Mouse (Mus musculus) liver, postnatal 0 days (tissue): Measurements from ENCODE around the gene Lrrc2. TPM values are rescaled to one million over a fixed set of nuclear protein-coding genes. Genes with fewer than 3 reads are reported as not detected.

Experiments
- ATAC-seq: fragments of 200-750 bp; cut with Nextera tagmentation; 2 replicates; pipeline ENCODE4 v1.8.0; 2017; ENCODE audit warnings: mild to moderate bottlenecking, moderate library complexity
- DNase-seq: peaks from one replicate; pipeline ENCODE4 v3.0.0-alpha.2; 2016
- H3K27ac ChIP-seq: fragments of 300-500 bp; sonication (generic); 2 replicates; pipeline ENCODE4 v1.5.1; 2014; ENCODE audit warnings: antibody characterized with exemption, moderate library complexity, mild to moderate bottlenecking, low read depth
- H3K27me3 ChIP-seq: fragments of 300-500 bp; sonication (generic); 2 replicates; pipeline ENCODE4 v1.6.1; 2014; ENCODE audit warnings: low read length, control low read depth, mixed read lengths; ENCODE audit not compliant: insufficient read depth
- H3K36me3 ChIP-seq: fragments of 300-500 bp; sonication (generic); replicated peaks from 2 replicates; pipeline ENCODE4 v1.6.1; 2014; ENCODE audit warnings: mild to moderate bottlenecking, control low read depth, low read length, moderate library complexity, mixed read lengths; ENCODE audit not compliant: insufficient read depth
- H3K4me1 ChIP-seq: fragments of 300-500 bp; sonication (generic); 2 replicates; pipeline ENCODE4 v1.6.1; 2014; ENCODE audit warnings: antibody characterized with exemption, mild to moderate bottlenecking, control low read depth; ENCODE audit not compliant: insufficient read depth
- H3K4me2 ChIP-seq: fragments of 300-500 bp; sonication (generic); 2 replicates; pipeline ENCODE4 v1.6.1; 2014; ENCODE audit warnings: low read depth, mild to moderate bottlenecking, low read length, moderate library complexity, mixed read lengths
- H3K4me3 ChIP-seq: fragments of 300-500 bp; sonication (generic); 2 replicates; pipeline ENCODE4 v1.5.1; 2014; ENCODE audit warnings: low read depth, low read length
- H3K9ac ChIP-seq: fragments of 300-500 bp; sonication (generic); replicated peaks from 2 replicates; pipeline ENCODE4 v1.6.1; 2014; ENCODE audit warnings: mild to moderate bottlenecking, moderate library complexity
- H3K9me3 ChIP-seq: fragments of 300-500 bp; sonication (generic); 2 replicates; pipeline ENCODE4 v1.6.1; 2016; ENCODE audit warnings: mild to moderate bottlenecking, control low read depth, low read length, mixed read lengths
- CTCF ChIP-seq: sonication (generic); IDR thresholded peaks from 2 replicates; pipeline ENCODE4 v1.5.1; 2016; ENCODE audit warnings: antibody characterized with exemption, low read depth
- EP300 ChIP-seq: IDR thresholded peaks from 2 replicates; pipeline ENCODE4 v1.6.1; 2016; ENCODE audit warnings: antibody characterized with exemption, low read depth, mild to moderate bottlenecking
- WGBS: fragments of 180-500 bp; shearing (Covaris S2); extraction: QIAGEN DNeasy Blood & Tissue Kit; methylation state at CpG from one replicate; pipeline ENCODE4 v1.1.7; 2014; ENCODE audit not compliant: insufficient replicate concordance; 5-methylcytosine and 5-hydroxymethylcytosine counted together
- polyA plus RNA-seq: library from polyadenylated mRNA; unstranded; fragments of >200 nt; fragmentation: Nextera tagmentation; extraction: Ambion mirVana; gene quantifications from 2 replicates; pipeline ENCODE4 v1.2.1, GENCODE M21; 2015

The Lrrc2 gene
- 0.13 and 0.38 TPM in 2 replicates for polyA plus RNA-seq

GRCm38 (mm10) chr9:110951397-110951796 lies at the start of gene Lrrc2:
Gene Lrrc2 (plus strand): TSS chr9:110951545.
- ATAC-seq (no peak), DNase-seq (no peak)
- WGBS: 62% methylated on average over 11 of the region's 11 CpGs
- TF ChIP-seq CTCF (no peak), EP300 (no peak)
- Histone ChIP-seq H3K4me3 (no peak within 1 kb of the TSS), H3K4me1 (no peaks in the 10 kb centered on the region; the same call in 1 of the 2 replicates), H3K4me2 (no peak within 1 kb of the TSS), H3K27me3 (peaks cover 12% of the 10 kb centered on the region; the same call in 1 of the 2 replicates), H3K36me3 (no peaks in the 10 kb centered on the region), H3K9ac (no peak within 1 kb of the TSS), H3K27ac (no peak within 1 kb of the TSS), H3K9me3 (no peaks in the 10 kb centered on the region)

GRCm38 (mm10) chr9:110902271-110902670 lies 49.1 kb upstream of the Lrrc2 start:
- TF ChIP-seq EP300: no peak
- no peak for TF ChIP-seq CTCF
- no peak for ATAC-seq
- Histone ChIP-seq H3K9me3 (0 out of 2 replicates have a peak, but pooled peaks cover 3% of the 10 kb centered on the region), H3K4me2 (no peak overlapping the region), H3K4me1 (no peaks in the 10 kb centered on the region), H3K27ac (no peak overlapping the region), H3K9ac (no peak overlapping the region), H3K36me3 (peaks cover 4% of the 10 kb centered on the region; the same call in 1 of the 2 replicates), H3K4me3 (no peak overlapping the region), H3K27me3 (no peaks in the 10 kb centered on the region)
- WGBS: 80% methylated on average over 4 of the region's 4 CpGs
- DNase-seq: no peak

GRCm38 (mm10) chr9:110907201-110907837 lies 44.0 kb upstream of the Lrrc2 start:
- H3K36me3 ChIP-seq: no peaks in the 10 kb centered on the region
- 83% methylated on average over 11 of the region's 11 CpGs for WGBS
- DNase-seq (no peak), ATAC-seq (no peak)
- no peak overlapping the region for H3K9ac ChIP-seq
- TF ChIP-seq CTCF (no peak), EP300 (no peak)
- H3K4me3 ChIP-seq: no peak overlapping the region
- H3K4me1 ChIP-seq: no peaks in the 10 kb centered on the region
- H3K9me3 ChIP-seq: 0 out of 2 replicates have a peak, but pooled peaks cover 4% of the 10 kb centered on the region
- no peaks in the 10 kb centered on the region for H3K27me3 ChIP-seq
- no peak overlapping the region for H3K27ac ChIP-seq
- no peak overlapping the region for H3K4me2 ChIP-seq

GRCm38 (mm10) chr9:110907838-110908630 lies 43.3 kb upstream of the Lrrc2 start:
- Histone ChIP-seq H3K9me3 (0 out of 2 replicates have a peak, but pooled peaks cover 4% of the 10 kb centered on the region), H3K4me1 (no peaks in the 10 kb centered on the region), H3K27ac (no peak overlapping the region), H3K4me3 (no peak overlapping the region), H3K27me3 (no peaks in the 10 kb centered on the region), H3K4me2 (no peak overlapping the region), H3K9ac (no peak overlapping the region), H3K36me3 (no peaks in the 10 kb centered on the region)
- WGBS: 69% methylated on average over 4 of the region's 4 CpGs
- no peak for DNase-seq
- ATAC-seq: no peak
- TF ChIP-seq EP300 (no peak), CTCF (no peak)

GRCm38 (mm10) chr9:110908631-110909016 lies 42.7 kb upstream of the Lrrc2 start:
- H3K9me3 ChIP-seq: 0 out of 2 replicates have a peak, but pooled peaks cover 4% of the 10 kb centered on the region
- no peak overlapping the region for H3K4me3 ChIP-seq
- no peak for DNase-seq
- ATAC-seq: no peak
- 84% methylated on average over 3 of the region's 3 CpGs for WGBS
- no peak overlapping the region for H3K9ac ChIP-seq
- H3K36me3 ChIP-seq: no peaks in the 10 kb centered on the region
- H3K4me2 ChIP-seq: no peak overlapping the region
- H3K27ac ChIP-seq: no peak overlapping the region
- no peaks in the 10 kb centered on the region for H3K4me1 ChIP-seq
- no peak for TF ChIP-seq EP300
- no peak for TF ChIP-seq CTCF
- H3K27me3 ChIP-seq: no peaks in the 10 kb centered on the region

GRCm38 (mm10) chr9:110909371-110909967 lies 41.9 kb upstream of the Lrrc2 start:
- Histone ChIP-seq H3K27ac (no peak overlapping the region), H3K4me2 (no peak overlapping the region), H3K27me3 (no peaks in the 10 kb centered on the region), H3K4me1 (no peaks in the 10 kb centered on the region), H3K36me3 (no peaks in the 10 kb centered on the region), H3K9ac (no peak overlapping the region), H3K4me3 (no peak overlapping the region), H3K9me3 (0 out of 2 replicates have a peak, but pooled peaks cover 4% of the 10 kb centered on the region)
- ATAC-seq (no peak), DNase-seq (no peak)
- TF ChIP-seq EP300 (no peak), CTCF (no peak)
- WGBS: 51% methylated on average over 6 of the region's 6 CpGs
